Mouse (Mus musculus) Muller cell, postnatal 12 days (primary cell): ENCODE data around the gene Dnah10.

Experiments used
- DNase-seq: peaks from one replicate; pipeline ENCODE4 v3.0.0-alpha.2; 2015; ENCODE audit errors: inconsistent ontology term

Dnah10 gene

GRCm38 (mm10) chr5:124812466-124812865 is 87.6 kb downstream of the Dnah10 start:
- DNase-seq, result no peak

DNA sequence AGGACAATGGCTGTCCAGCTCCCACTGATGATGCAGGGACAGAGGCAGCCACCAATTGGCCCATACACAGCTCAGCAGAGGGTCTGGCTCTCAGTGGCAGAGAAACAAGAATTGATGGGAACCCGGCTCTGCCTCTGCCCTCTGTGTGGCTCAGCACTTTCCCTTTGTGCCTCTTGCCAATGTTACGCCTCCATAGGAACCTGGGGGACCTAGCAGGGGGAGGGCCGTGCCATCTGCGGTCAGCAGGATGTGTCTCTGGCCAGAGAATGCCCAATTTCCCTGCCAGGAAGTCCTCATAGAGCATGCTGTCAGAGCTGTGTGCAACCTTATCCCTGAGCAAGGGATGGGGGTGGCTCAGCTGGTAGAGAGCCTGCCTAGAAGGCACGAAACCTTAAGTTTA is 89.9 kb downstream of the Dnah10 start:
- DNase-seq, result peak; percentile 86

DNA sequence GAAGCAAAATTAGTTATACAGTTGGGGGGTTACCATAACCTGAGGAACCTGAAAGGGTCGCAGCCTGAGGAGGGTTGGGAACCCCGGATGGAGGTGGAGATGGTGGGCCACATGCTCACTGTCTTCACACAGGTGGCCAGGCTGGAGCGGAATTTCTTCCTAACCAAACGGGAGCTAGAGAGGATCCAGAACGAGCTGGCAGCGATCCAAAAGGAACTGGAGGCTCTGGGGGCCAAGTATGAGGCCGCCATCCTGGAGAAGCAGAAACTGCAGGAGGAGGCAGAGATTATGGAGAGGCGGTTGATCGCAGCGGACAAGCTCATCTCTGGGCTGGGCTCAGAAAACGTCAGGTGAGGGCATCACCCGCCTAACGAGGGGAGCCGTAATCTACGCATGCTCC is 92.2 kb downstream of the Dnah10 start:
- no peak for DNase-seq

DNA sequence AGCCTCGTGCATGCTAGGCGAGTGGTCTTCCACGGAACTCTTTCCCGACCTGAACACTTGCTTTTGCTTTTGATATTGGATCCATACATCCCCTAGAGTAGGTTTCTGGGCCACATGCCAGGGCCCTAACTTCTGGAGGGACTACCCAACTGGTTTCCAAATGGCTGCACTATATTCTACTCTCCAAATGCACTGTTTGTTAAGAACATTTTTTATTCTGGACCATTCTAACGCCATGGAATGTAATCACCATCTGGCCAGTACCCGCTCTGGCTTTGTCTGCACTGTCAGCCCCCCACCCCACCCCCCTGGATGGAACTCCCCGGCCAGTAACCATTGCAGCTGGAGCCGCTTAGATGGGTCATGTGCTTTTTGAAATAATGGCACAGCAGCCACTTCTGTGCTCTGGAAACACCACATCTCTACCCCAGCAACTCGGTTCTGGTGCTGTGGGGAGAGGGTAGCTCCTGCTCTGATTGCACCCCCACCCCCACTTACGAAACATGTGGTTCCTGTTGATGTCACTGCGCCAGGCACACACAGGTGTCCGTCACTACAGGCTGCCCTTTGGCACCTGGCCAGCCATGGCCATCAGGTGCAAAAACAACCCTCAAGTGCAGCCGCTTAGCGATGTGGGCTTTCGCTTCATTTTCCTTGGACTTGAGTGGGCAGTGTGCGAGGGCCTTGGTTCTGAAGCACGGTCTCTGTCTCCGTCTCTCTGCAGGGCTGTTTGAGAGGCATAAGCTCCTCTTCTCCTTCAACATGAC is 97.4 kb downstream of the Dnah10 start:
- DNase-seq, result no peak

GRCm38 (mm10) chr5:124830331-124830730 is 105.4 kb downstream of the Dnah10 start:
- no peak for DNase-seq

- DNase-seq, result no peak
Observed at GRCm38 (mm10) chr5:124835218-124835617, 110.3 kb downstream of the Dnah10 start.

- no peak for DNase-seq
Observed at GRCm38 (mm10) chr5:124836075-124836474, 111.2 kb downstream of the Dnah10 start.

DNA sequence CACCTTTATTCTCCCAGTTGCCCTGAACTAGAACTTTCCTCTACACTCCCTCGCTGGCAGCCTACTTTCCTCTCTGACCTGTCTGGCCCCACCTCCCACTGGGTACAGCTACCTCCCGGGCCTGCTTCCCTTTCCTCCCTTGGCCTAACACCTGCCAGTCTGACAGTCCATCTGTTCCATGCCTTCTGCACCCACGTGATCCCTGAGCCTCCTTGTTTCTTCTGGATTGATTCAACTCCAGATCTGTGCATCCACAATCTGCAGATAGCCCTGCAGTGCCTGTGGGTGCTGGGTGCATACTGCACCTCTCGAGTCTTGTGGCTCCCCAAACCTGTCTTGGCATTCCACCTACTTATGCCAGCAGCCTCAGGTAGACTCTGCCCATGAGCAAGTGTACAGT is 111.7 kb downstream of the Dnah10 start:
- DNase-seq, result no peak

- no peak for DNase-seq
Observed at GRCm38 (mm10) chr5:124840202-124840601, 115.3 kb downstream of the Dnah10 start.

GRCm38 (mm10) chr5:124840669-124841068 is 115.8 kb downstream of the Dnah10 start:
- peak; percentile 58 for DNase-seq

DNA sequence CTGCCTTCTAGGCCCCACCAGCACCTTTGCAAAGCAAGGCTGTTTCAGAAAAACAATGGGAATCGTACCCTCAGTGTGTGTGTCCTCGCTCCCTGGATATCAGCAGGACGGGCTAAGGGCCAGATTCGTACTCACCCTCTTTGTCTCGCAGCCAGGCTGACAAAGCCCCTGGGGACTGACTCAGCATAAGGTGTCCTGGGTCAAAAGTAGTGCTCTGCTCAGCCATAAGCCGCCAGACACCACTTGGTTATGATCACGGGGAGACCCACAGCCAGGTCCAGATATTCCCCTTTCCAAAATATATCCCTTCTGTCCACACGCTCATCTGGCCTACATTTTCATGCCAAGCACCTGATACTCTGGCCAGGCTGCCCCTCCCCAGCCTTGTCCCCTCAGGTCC is 118.5 kb downstream of the Dnah10 start:
- no peak for DNase-seq

- DNase-seq, result no peak
Observed at GRCm38 (mm10) chr5:124844929-124845328, 120.0 kb downstream of the Dnah10 start.

DNA sequence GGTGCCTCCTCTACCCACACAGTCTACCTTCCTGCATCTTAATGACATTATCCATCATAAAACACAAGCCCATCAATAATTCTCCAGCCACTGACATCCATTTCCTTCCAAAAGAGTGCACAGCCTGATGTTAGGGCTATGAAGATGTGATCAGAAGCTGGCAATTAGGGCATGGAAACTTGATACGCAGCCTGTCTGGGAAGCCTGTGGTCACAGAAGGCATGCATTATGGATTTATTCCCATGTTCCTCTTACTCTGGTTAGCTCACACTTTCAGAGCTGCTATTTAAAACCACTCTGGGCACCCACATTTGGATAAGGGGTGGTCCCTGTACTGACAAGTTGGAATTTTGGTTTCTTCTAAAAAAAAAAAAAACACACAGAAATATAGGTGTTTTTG is 122.1 kb downstream of the Dnah10 start:
- DNase-seq, result peak; percentile 65

- DNase-seq, result no peak
Observed at GRCm38 (mm10) chr5:124848994-124849393, 124.1 kb downstream of the Dnah10 start.

DNA sequence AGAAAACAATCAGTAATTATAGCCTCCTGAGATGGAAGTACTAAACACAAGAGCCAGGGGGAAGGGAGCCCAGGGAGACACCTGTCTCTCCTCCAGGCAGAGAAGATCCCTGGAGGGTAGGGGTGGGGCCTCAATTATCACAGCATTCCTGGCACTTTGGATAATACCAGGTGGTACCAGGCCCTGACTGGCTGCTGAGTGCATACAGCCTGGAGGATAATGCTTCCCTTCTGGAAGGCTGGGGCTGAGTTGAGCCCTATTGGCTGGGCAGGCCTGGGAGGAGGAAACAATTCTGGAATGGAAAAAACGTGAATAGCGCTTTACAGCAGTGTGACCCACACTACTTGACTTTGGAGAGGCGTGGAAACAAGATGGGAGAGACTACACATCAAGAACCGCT is 126.7 kb downstream of the Dnah10 start:
- no peak for DNase-seq

DNA sequence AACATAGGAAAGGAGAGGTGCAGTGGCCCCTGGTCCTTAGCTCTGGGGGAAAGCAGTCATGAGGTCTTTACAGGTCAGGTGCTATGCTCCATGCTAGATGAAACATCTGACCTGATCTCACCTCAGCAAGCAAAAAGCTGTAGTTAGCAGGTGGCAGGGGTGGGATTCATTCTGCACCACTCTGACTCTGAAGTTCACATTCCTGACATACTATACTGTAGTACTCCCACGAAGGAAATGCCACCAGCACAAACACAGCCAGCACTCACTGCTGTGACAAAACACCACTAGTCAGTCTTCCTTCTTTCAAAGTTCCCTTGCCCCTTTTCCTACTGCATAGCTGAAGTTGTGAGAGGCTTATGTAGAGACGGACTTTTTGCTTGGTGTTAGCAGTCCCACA is 127.4 kb downstream of the Dnah10 start:
- peak; percentile 57 for DNase-seq

DNA sequence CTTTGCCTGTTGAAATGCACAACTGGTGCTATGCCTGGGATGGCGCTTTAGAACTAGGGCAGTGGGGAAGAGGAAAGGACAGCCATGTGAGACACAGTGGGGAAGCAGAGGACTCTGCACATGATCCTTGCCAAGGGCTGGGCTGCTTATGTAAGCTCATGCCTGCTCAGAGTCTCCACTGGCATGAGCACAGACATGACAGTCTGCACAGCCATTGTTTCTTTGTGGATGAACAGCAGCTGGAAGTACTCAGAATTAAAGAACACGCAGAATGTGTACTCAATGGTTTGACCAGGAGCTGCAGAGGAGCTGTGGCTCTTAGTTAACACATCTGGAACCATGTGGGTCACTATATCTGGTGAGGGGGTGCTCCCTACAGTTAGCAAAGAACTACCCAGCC is 128.2 kb downstream of the Dnah10 start:
- peak; percentile 34 for DNase-seq

GRCm38 (mm10) chr5:124854202-124854601 is 129.3 kb downstream of the Dnah10 start:
- DNase-seq, result no peak

DNA sequence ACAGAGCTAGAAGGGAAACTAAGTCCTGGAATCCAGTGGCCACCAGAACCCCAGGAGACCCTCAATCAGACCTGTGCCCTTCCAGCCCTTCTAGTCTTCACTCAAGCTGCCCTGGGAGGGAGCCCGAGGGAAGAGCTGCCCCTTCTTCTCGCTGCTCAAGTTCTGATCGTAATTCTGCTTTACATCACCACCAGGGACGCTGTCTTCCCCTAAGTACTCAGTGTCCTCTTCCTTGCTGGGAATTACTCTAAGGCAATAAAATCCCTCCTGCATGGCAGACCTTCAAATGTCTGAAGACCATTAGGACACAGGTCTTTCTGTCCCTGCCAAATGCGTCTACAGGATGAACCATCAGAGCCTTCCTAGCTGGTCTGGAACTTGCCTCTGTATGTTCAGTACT is 135.1 kb downstream of the Dnah10 start:
- DNase-seq, result no peak

GRCm38 (mm10) chr5:124861463-124861862 is 136.6 kb downstream of the Dnah10 start:
- DNase-seq, result peak; percentile 32

- DNase-seq, result peak; percentile 100
Observed at GRCm38 (mm10) chr5:124862013-124862866, 137.4 kb downstream of the Dnah10 start, which contains the start of the genes Ccdc92 and Zfp664. Ccdc92 (minus strand) TSS chr5:124862424. Zfp664 (plus strand) TSS chr5:124862691.

GRCm38 (mm10) chr5:124862871-124863741 is 138.2 kb downstream of the Dnah10 start:
- DNase-seq, result peak; percentile 41
